Mouse (Mus musculus) limb, embryonic 13.5 days (tissue): Measurements from ENCODE around the gene Map4k5. TPM values are rescaled to one million over a fixed set of nuclear protein-coding genes. Genes with fewer than 3 reads are reported as not detected.

Experiments used
- ATAC-seq: fragments of 200-750 bp; cut with Nextera tagmentation; 2 replicates; pipeline ENCODE4 v1.8.0; 2017; ENCODE audit warnings: low read depth, moderate number of reproducible peaks, moderate TSS enrichment; ENCODE audit not compliant: low FRiP score
- H3K27ac ChIP-seq: fragments of 300-500 bp; sonication (generic); 2 replicates; pipeline ENCODE4 v1.5.1; 2015; ENCODE audit warnings: inconsistent platforms, mild to moderate bottlenecking, moderate library complexity
- H3K27me3 ChIP-seq: fragments of 300-500 bp; sonication (generic); 2 replicates; pipeline ENCODE4 v1.6.1; 2015; ENCODE audit warnings: mild to moderate bottlenecking, inconsistent platforms
- H3K36me3 ChIP-seq: fragments of 300-500 bp; sonication (generic); 2 replicates; pipeline ENCODE4 v1.6.1; 2015; ENCODE audit warnings: inconsistent platforms, mild to moderate bottlenecking, moderate library complexity
- H3K4me1 ChIP-seq: fragments of 300-500 bp; sonication (generic); 2 replicates; pipeline ENCODE4 v1.6.1; 2015; ENCODE audit warnings: inconsistent platforms
- H3K4me2 ChIP-seq: fragments of 300-500 bp; sonication (generic); replicated peaks from 2 replicates; pipeline ENCODE4 v1.6.1; 2015; ENCODE audit warnings: inconsistent platforms, mild to moderate bottlenecking, moderate library complexity
- H3K4me3 ChIP-seq: fragments of 300-500 bp; sonication (generic); 2 replicates; pipeline ENCODE4 v1.5.1; 2015; ENCODE audit warnings: moderate library complexity, mild to moderate bottlenecking, inconsistent platforms
- H3K9ac ChIP-seq: fragments of 300-500 bp; sonication (generic); 2 replicates; pipeline ENCODE4 v1.6.1; 2015; ENCODE audit warnings: mild to moderate bottlenecking, inconsistent platforms
- H3K9me3 ChIP-seq: fragments of 300-500 bp; sonication (generic); 2 replicates; pipeline ENCODE4 v1.6.1; 2016; ENCODE audit warnings: inconsistent platforms
- WGBS: fragments of 180-500 bp; shearing (Covaris S2); methylation state at CpG from one replicate; pipeline ENCODE4 v1.1.7; 2015; 5-methylcytosine and 5-hydroxymethylcytosine counted together
- polyA plus RNA-seq: library from polyadenylated mRNA; unstranded; fragments of >200 nt; fragmentation: Nextera tagmentation; extraction: Ambion mirVana; gene quantifications from 2 replicates; pipeline ENCODE4 v1.2.1, GENCODE M21; 2015

Map4k5 gene
- polyA plus RNA-seq: 40.5 and 41.3 TPM in 2 replicates

DNA sequence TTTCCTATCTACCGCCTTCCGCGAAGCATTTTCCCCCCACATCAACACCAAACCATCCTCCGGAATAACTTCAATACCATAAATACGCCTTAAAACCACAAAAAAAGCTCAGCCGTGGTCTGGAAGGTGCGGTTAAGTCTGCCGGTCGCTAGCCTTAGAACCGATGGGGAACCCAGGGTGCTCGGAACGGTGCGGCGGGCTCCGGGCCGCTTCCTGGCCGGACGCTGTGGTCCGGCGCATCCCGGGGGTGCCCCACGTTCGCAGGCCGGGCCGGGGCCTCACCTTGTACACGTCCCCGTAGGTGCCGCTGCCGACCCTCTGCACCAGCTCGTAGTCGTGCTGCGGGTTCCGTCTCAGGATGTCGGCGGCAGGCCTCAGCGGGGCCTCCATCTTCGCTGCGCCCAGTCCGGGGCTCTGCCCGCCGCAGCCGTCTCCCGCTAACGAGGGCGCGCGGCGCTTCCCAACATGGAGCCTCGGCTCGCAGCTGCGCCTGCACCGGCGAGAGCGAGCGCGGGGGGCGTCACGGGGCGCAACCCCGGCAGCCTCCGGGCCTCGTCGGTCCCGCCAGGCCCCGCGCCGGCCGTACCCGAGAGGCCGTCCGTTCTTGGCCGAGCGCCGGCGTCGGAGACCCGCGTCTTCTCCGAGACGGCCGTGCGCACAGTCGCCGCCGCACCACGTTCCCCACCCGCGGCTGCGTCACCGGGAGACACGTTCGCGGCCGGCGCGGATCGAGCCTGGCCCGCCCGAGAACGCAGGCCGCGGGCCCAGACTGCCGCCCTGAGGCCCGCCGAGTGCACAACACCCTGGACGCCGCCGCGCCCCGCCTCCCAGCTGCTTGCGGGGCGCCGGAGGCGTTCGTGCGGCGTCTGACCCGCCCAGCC, at the start of gene Map4k5, which contains the start of gene Atl1:
Map4k5 (minus strand) TSS at position 830 of the 881 bp plus-strand sequence.
Atl1 (plus strand) TSS at position 244 of the 881 bp plus-strand sequence.
- peak within 1 kb of the TSS; percentile 89 for H3K4me3 ChIP-seq
- H3K36me3 ChIP-seq: 0 out of 2 replicates have a peak, but pooled peaks cover 5% of the 10 kb centered on the region
- peak within 1 kb of the TSS; percentile 93 for H3K27ac ChIP-seq
- H3K9me3 ChIP-seq: no peaks in the 10 kb centered on the region
- H3K4me1 ChIP-seq: peaks cover 46% of the 10 kb centered on the region
- peak within 1 kb of the TSS; percentile 96 for H3K9ac ChIP-seq
- peaks cover 2% of the 10 kb centered on the region; the same call in 1 of the 2 replicates for H3K27me3 ChIP-seq
- peak; percentile 93 for ATAC-seq
- peak within 1 kb of the TSS; percentile 76 for H3K4me2 ChIP-seq
- WGBS: under 1% methylated on average over 113 of the region's 118 CpGs

DNA sequence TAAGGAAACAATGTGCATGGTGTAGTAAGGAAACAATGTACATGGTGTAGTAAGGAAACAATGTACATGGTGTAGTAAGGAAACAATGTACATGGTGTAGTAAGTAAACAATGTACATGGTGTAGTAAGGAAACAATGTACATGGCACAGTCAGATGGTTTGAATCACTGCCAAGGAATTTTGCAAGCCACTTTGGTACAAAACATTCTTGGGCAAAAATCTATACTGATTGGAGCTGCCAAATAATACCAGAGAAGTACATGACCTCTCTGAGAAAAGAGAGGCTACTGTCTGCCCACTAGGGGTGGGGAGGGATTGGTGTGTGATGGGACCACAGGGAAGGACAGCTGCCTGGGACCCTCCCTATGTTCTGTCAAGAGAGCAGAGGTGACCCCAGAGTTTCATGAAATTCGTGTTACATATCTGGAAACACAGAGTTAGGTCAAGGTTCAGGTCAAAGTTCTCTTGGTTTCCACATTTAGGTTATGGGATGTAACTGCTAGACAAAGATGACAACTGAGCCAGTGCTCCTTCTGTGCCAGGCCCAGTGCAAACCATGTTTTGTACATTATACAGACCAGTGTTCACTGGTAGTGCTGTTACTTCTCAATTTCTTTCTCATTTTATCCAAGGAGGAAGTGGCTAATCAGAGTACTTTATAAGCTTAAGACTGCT, 48.8 kb upstream of the Map4k5 start:
- 51% methylated on average over 1 of the region's 1 CpGs for WGBS
- Histone ChIP-seq H3K27ac (no peak overlapping the region), H3K4me3 (no peak overlapping the region), H3K27me3 (no peaks in the 10 kb centered on the region), H3K36me3 (peaks cover 5% of the 10 kb centered on the region; the same call in 1 of the 2 replicates), H3K4me2 (no peak overlapping the region), H3K9me3 (no peaks in the 10 kb centered on the region), H3K4me1 (no peaks in the 10 kb centered on the region), H3K9ac (no peak overlapping the region)
- no peak for ATAC-seq

DNA sequence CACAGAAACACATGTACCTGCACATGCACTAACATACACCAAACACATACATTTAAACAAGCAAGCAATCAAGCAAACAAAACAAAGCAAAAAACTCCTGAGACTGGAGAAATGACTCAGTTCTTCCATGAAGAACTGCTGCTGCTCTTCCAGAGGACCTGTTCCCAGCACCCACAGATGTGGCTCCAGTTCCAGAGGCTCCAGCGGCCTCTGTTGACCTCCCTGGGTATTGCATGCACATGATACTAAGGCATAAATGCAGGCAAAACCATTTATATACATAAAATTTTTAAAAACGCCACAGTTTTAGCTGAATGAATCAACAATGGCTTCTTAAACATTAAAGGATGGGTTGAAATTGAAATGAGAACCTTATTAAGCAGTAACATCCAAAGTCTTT, 46.3 kb upstream of the Map4k5 start:
- no peak for ATAC-seq
- no peaks in the 10 kb centered on the region for H3K4me1 ChIP-seq
- 65% methylated on average over 2 of the region's 2 CpGs for WGBS
- no peak overlapping the region for H3K9ac ChIP-seq
- peaks cover 5% of the 10 kb centered on the region; the same call in 1 of the 2 replicates for H3K36me3 ChIP-seq
- no peak overlapping the region for H3K27ac ChIP-seq
- H3K4me2 ChIP-seq: no peak overlapping the region
- H3K27me3 ChIP-seq: no peaks in the 10 kb centered on the region
- no peak overlapping the region for H3K4me3 ChIP-seq
- H3K9me3 ChIP-seq: no peaks in the 10 kb centered on the region

GRCm38 (mm10) chr12:69937731-69938130, 44.7 kb upstream of the Map4k5 start:
- Histone ChIP-seq H3K4me1 (no peaks in the 10 kb centered on the region), H3K27me3 (no peaks in the 10 kb centered on the region), H3K9ac (no peak overlapping the region), H3K4me3 (no peak overlapping the region), H3K27ac (no peak overlapping the region), H3K9me3 (no peaks in the 10 kb centered on the region), H3K4me2 (no peak overlapping the region), H3K36me3 (peaks cover 5% of the 10 kb centered on the region; the same call in 1 of the 2 replicates)
- 89% methylated on average over 5 of the region's 5 CpGs for WGBS
- ATAC-seq: no peak

DNA sequence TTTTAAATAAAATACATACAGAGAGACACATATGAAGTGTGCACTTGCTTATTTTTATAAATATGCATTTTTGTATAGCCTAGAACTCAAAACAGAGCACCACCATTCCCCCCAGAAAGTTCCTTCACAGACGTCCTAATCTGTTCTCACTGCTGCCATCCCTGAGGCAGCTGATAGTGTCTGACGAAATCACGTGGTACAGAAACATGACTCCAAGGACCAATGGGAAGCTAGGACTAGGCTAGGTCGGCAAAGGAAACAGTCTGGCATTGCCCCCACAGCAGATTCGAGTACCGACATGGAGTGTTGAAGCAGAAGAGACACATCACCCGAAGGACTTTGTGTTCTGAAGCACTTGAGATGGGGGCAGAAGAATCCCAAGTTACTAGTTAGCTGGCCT, 33.7 kb upstream of the Map4k5 start:
- Histone ChIP-seq H3K4me1 (no peaks in the 10 kb centered on the region), H3K9ac (no peak overlapping the region), H3K4me3 (no peak overlapping the region), H3K4me2 (no peak overlapping the region), H3K9me3 (no peaks in the 10 kb centered on the region), H3K27ac (no peak overlapping the region), H3K36me3 (no peaks in the 10 kb centered on the region), H3K27me3 (no peaks in the 10 kb centered on the region)
- no peak for ATAC-seq
- WGBS: 50% methylated on average over 7 of the region's 7 CpGs

DNA sequence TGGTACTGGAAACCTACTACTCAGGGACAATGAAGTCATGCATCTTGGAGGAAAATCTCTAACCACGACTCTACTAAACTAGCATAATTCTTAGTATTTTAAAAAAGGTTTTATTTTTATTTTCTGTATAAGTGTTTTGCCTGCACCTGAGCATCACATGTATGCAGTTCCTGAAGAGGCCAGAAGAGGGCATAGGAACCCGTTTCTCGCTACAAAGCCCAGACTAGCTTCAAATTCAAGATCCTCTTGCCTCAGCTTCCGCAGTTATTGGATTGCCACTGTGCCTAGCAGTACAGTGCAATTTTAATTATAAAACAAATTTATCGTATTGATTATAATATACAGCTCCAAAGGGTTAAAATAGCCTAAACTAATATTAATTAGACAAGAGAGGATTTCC, 31.0 kb upstream of the Map4k5 start:
- Histone ChIP-seq H3K27ac (no peak overlapping the region), H3K9ac (no peak overlapping the region), H3K36me3 (no peaks in the 10 kb centered on the region), H3K4me2 (no peak overlapping the region), H3K4me1 (no peaks in the 10 kb centered on the region), H3K4me3 (no peak overlapping the region), H3K9me3 (no peaks in the 10 kb centered on the region), H3K27me3 (no peaks in the 10 kb centered on the region)
- WGBS: 15% methylated on average over 5 of the region's 5 CpGs
- ATAC-seq: no peak

GRCm38 (mm10) chr12:69923603-69924002, 30.6 kb upstream of the Map4k5 start:
- no peak overlapping the region for H3K27ac ChIP-seq
- H3K9ac ChIP-seq: no peak overlapping the region
- no peak overlapping the region for H3K4me2 ChIP-seq
- no peak for ATAC-seq
- no peak overlapping the region for H3K4me3 ChIP-seq
- H3K9me3 ChIP-seq: no peaks in the 10 kb centered on the region
- H3K4me1 ChIP-seq: no peaks in the 10 kb centered on the region
- H3K27me3 ChIP-seq: no peaks in the 10 kb centered on the region
- 62% methylated on average over 3 of the region's 3 CpGs for WGBS
- no peaks in the 10 kb centered on the region for H3K36me3 ChIP-seq

DNA sequence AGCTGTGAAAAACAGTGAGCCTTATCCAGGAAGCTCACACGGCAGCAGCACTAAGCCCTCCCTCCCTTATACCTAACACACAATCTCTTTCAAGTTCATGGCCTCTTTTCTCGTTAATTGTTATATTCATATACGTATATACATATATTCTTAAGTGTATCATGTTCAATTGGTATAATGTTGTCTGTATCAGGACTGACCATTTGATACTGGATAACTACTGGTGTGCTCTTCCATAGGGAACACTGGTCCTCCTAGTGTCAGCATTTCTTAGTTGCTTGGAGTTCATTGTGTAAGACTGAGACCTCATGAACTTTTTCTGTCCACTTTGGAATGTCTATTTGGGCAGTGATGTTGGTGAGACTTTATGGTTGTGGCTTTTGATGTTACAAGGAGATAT, 30.1 kb upstream of the Map4k5 start:
- Histone ChIP-seq H3K36me3 (no peaks in the 10 kb centered on the region), H3K4me1 (no peaks in the 10 kb centered on the region), H3K27ac (no peak overlapping the region), H3K27me3 (no peaks in the 10 kb centered on the region), H3K4me2 (no peak overlapping the region), H3K4me3 (no peak overlapping the region), H3K9me3 (no peaks in the 10 kb centered on the region), H3K9ac (no peak overlapping the region)
- ATAC-seq: no peak
- 77% methylated on average over 3 of the region's 3 CpGs for WGBS

DNA sequence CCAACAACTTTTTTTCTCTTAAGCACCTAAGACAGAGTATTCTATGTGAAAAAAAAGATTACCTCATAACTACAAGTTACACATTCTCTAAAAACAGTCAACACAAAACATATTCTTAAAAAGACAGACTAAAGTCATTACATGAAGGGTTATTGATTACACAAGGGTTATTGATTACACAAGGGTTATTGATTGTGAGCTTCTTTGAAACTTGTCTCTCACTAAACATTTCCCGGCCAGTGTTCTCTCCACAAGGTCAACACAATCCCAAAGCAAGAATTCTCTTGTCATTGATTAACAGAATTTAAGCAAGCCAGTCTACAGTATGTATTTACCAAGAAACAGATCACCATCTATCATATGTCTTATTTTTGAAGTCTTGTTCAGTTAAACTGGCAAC, 29.1 kb upstream of the Map4k5 start:
- Histone ChIP-seq H3K27me3 (no peaks in the 10 kb centered on the region), H3K4me2 (no peak overlapping the region), H3K9me3 (no peaks in the 10 kb centered on the region), H3K4me3 (no peak overlapping the region), H3K27ac (no peak overlapping the region), H3K9ac (no peak overlapping the region), H3K36me3 (no peaks in the 10 kb centered on the region), H3K4me1 (no peaks in the 10 kb centered on the region)
- no peak for ATAC-seq
- 79% methylated on average over 1 of the region's 1 CpGs for WGBS

GRCm38 (mm10) chr12:69917870-69918269, 24.9 kb upstream of the Map4k5 start:
- WGBS: 81% methylated on average over 2 of the region's 2 CpGs
- Histone ChIP-seq H3K9ac (no peak overlapping the region), H3K9me3 (no peaks in the 10 kb centered on the region), H3K27ac (no peak overlapping the region), H3K27me3 (no peaks in the 10 kb centered on the region), H3K4me1 (no peaks in the 10 kb centered on the region), H3K4me3 (no peak overlapping the region), H3K36me3 (no peaks in the 10 kb centered on the region), H3K4me2 (no peak overlapping the region)
- no peak for ATAC-seq

- no peaks in the 10 kb centered on the region for H3K27me3 ChIP-seq
- H3K9me3 ChIP-seq: no peaks in the 10 kb centered on the region
- no peak overlapping the region for H3K4me3 ChIP-seq
- peaks cover 8% of the 10 kb centered on the region for H3K4me1 ChIP-seq
- no peaks in the 10 kb centered on the region for H3K36me3 ChIP-seq
- H3K27ac ChIP-seq: no peak overlapping the region
- no peak overlapping the region for H3K9ac ChIP-seq
- no peak for ATAC-seq
- no peak overlapping the region for H3K4me2 ChIP-seq
- 83% methylated on average over 7 of the region's 7 CpGs for WGBS
Measured at GRCm38 (mm10) chr12:69912737-69913136, 19.7 kb upstream of the Map4k5 start.

GRCm38 (mm10) chr12:69911906-69912305, 18.9 kb upstream of the Map4k5 start:
- H3K9ac ChIP-seq: no peak overlapping the region
- H3K27ac ChIP-seq: no peak overlapping the region
- no peaks in the 10 kb centered on the region for H3K9me3 ChIP-seq
- H3K4me3 ChIP-seq: no peak overlapping the region
- ATAC-seq: no peak
- peaks cover 14% of the 10 kb centered on the region for H3K4me1 ChIP-seq
- no peaks in the 10 kb centered on the region for H3K36me3 ChIP-seq
- H3K4me2 ChIP-seq: no peak overlapping the region
- 88% methylated on average over 7 of the region's 7 CpGs for WGBS
- H3K27me3 ChIP-seq: no peaks in the 10 kb centered on the region
